Mouse (Mus musculus) CH12.LX (cell line): ENCODE measurements around the gene Ube2c. TPM values are rescaled to one million over a fixed set of nuclear protein-coding genes. Genes with fewer than 3 reads are reported as not detected.

Experiments used
- DNase-seq: peaks from one replicate; pipeline ENCODE4 v3.0.0-alpha.2; 2013; ENCODE audit errors: extremely low read depth
- H3K27ac ChIP-seq: 2 replicates; pipeline ENCODE4 v1.5.1; 2012; ENCODE audit warnings: low read depth, mild to moderate bottlenecking, control low read depth, moderate library complexity; ENCODE audit not compliant: insufficient read depth
- H3K27me3 ChIP-seq: replicated peaks from 2 replicates; pipeline ENCODE3; 2012; ENCODE audit warnings: inconsistent platforms
- H3K36me3 ChIP-seq, 2 experiments: replicated peaks in 1 of 2; 2 replicates each; pipeline versions ENCODE3 to v1.6.1; 2012; ENCODE audit warnings: inconsistent platforms in 1 of 2, low read length in 1 of 2, mild to moderate bottlenecking in 1 of 2, mixed read lengths in 1 of 2, moderate library complexity in 1 of 2; ENCODE audit not compliant: control insufficient read depth in 1 of 2, insufficient read depth in 1 of 2
- H3K4me1 ChIP-seq, 2 experiments: 2 replicates each; pipeline ENCODE4 v1.6.1; 2012; ENCODE audit warnings: inconsistent platforms in 1 of 2, moderate library complexity in 1 of 2; ENCODE audit not compliant: insufficient read depth in 2 of 2, control insufficient read depth in 1 of 2
- H3K4me2 ChIP-seq: 2 replicates; pipeline ENCODE4 v1.6.1; 2012; ENCODE audit warnings: low read depth, mild to moderate bottlenecking, control low read depth; ENCODE audit not compliant: poor library complexity, insufficient read depth, severe bottlenecking
- H3K4me3 ChIP-seq, 3 experiments: fragments of 150-350 bp in 1 of 3; sonication (generic) in 1 of 3; replicated peaks in 1 of 3; 2 replicates each; pipeline versions ENCODE3 to v1.5.1; 2011 to 2012; ENCODE audit warnings: low read depth in 2 of 3, low read length in 2 of 3, mild to moderate bottlenecking in 2 of 3, moderate library complexity in 2 of 3, control low read depth in 1 of 3, improper control_type of control experiment in 1 of 3, inconsistent platforms in 1 of 3, mixed read lengths in 1 of 3; ENCODE audit not compliant: poor library complexity in 1 of 3
- H3K79me2 ChIP-seq: replicated peaks from 2 replicates; pipeline ENCODE4 v1.6.1; 2012; ENCODE audit warnings: mild to moderate bottlenecking, moderate library complexity; ENCODE audit not compliant: control insufficient read depth, poor library complexity, insufficient read depth, severe bottlenecking; ENCODE audit errors: extremely low read depth
- H3K9ac ChIP-seq: 2 replicates; pipeline ENCODE4 v1.6.1; 2012; ENCODE audit warnings: low read depth, mild to moderate bottlenecking, control low read depth, moderate library complexity; ENCODE audit not compliant: insufficient read depth
- H3K9me3 ChIP-seq: replicated peaks from 2 replicates; pipeline ENCODE3; 2012; ENCODE audit warnings: low read length, inconsistent platforms, mixed read lengths
- CHD1 ChIP-seq: IDR thresholded peaks from 2 replicates; pipeline ENCODE4 v1.6.1; 2012; ENCODE audit warnings: low read depth, low read length, improper control_type of control experiment, inconsistent platforms
- CHD2 ChIP-seq: IDR thresholded peaks from 2 replicates; pipeline ENCODE4 v1.6.1; 2011; ENCODE audit warnings: low read length, improper control_type of control experiment
- E2F4 ChIP-seq: IDR thresholded peaks from 2 replicates; pipeline ENCODE4 v1.6.1; 2011; ENCODE audit warnings: low read depth, low read length, improper control_type of control experiment; ENCODE audit not compliant: insufficient replicate concordance
- EP300 ChIP-seq: IDR thresholded peaks from 2 replicates; pipeline ENCODE4 v1.6.1; 2011; ENCODE audit warnings: low read length, improper control_type of control experiment
- GABPA ChIP-seq: IDR thresholded peaks from 2 replicates; pipeline ENCODE4 v1.6.1; 2012; ENCODE audit warnings: low read depth, low read length, improper control_type of control experiment, inconsistent platforms; ENCODE audit not compliant: insufficient replicate concordance
- IRF4 ChIP-seq: IDR thresholded peaks from 2 replicates; pipeline ENCODE4 v1.6.1; 2014; ENCODE audit warnings: low read depth, mild to moderate bottlenecking, inconsistent platforms, low read length, improper control_type of control experiment
- JUN ChIP-seq: IDR thresholded peaks from 2 replicates; pipeline ENCODE4 v1.6.1; 2011; ENCODE audit warnings: low read depth, mild to moderate bottlenecking, low read length, improper control_type of control experiment, moderate library complexity; ENCODE audit not compliant: insufficient read depth
- KAT2A ChIP-seq: IDR thresholded peaks from 2 replicates; pipeline ENCODE4 v1.6.1; 2012; ENCODE audit warnings: low read length, improper control_type of control experiment, inconsistent platforms; ENCODE audit not compliant: insufficient replicate concordance
- MAFK ChIP-seq: IDR thresholded peaks from 2 replicates; pipeline ENCODE4 v1.6.1; 2011; ENCODE audit warnings: low read length, improper control_type of control experiment; ENCODE audit not compliant: insufficient replicate concordance
- MAX ChIP-seq: IDR thresholded peaks from 2 replicates; pipeline ENCODE4 v1.6.1; 2011; ENCODE audit warnings: low read length, improper control_type of control experiment
- MEF2A ChIP-seq: IDR thresholded peaks from 2 replicates; pipeline ENCODE4 v1.6.1; 2014; ENCODE audit warnings: low read depth, mild to moderate bottlenecking, inconsistent platforms, low read length, improper control_type of control experiment, borderline replicate concordance
- MYC ChIP-seq: IDR thresholded peaks from 2 replicates; pipeline ENCODE4 v1.6.1; 2011; ENCODE audit warnings: low read depth, mild to moderate bottlenecking, improper control_type of control experiment, low read length
- NELFE ChIP-seq: IDR thresholded peaks from 2 replicates; pipeline ENCODE4 v1.6.1; 2011; ENCODE audit warnings: low read depth, low read length, improper control_type of control experiment
- PAX5 ChIP-seq: IDR thresholded peaks from 2 replicates; pipeline ENCODE4 v1.6.1; 2012; ENCODE audit warnings: low read length, inconsistent platforms, mixed read lengths
- RCOR1 ChIP-seq: conservative IDR thresholded peaks from 2 replicates; pipeline ENCODE4 v1.6.1; 2012; ENCODE audit warnings: low read depth, mild to moderate bottlenecking, inconsistent platforms, low read length, improper control_type of control experiment
- TBP ChIP-seq: conservative IDR thresholded peaks from 2 replicates; pipeline ENCODE4 v1.6.1; 2011; ENCODE audit warnings: low read depth, low read length, improper control_type of control experiment
- ZC3H11A ChIP-seq: IDR thresholded peaks from 2 replicates; pipeline ENCODE4 v1.6.1; 2012; ENCODE audit warnings: low read depth, mild to moderate bottlenecking, inconsistent platforms, low read length, improper control_type of control experiment
- ZNF384 ChIP-seq: IDR thresholded peaks from 2 replicates; pipeline ENCODE4 v1.6.1; 2012; ENCODE audit warnings: low read depth, low read length, improper control_type of control experiment, inconsistent platforms
- dilution Hi-C: fragments of 300-500 bp; cut with MboI; formaldehyde crosslinking; loops from 2 replicates; pipeline ENCODE4 v1.14.3; 2020; ENCODE audit warnings: low sequenced_read_pairs; ENCODE audit not compliant: extremely low pct_unique_long_range_greater_than_20kb, extremely low pct_ligation_motif_present
- in situ Hi-C: fragments of 300-500 bp; cut with MboI; formaldehyde crosslinking; loops from 3 replicates; pipeline ENCODE4 v1.14.3; 2019; ENCODE audit warnings: low sequenced_read_pairs, low pct_ligation_motif_present, low pct_unique_long_range_greater_than_20kb, mixed read lengths
- polyA plus RNA-seq: library from polyadenylated mRNA; unstranded; fragments of >175 nt; gene quantifications from 2 replicates; pipeline ENCODE4 v1.2.1, GENCODE M21; 2012; ENCODE audit warnings: low read depth; ENCODE audit not compliant: insufficient read length
- total RNA-seq, 2 experiments: library from RNA; depleted of rRNA; stranded (reverse); fragments of 300-350 nt in 1 of 2; fragments of >200 nt in 1 of 2; gene quantifications; 2 replicates each; pipeline ENCODE4 v1.2.3; 2012 to 2014

The Ube2c gene
- total and polyA plus RNA-seq, 3 experiments = 103 to 226 (median 126) TPM

DNA sequence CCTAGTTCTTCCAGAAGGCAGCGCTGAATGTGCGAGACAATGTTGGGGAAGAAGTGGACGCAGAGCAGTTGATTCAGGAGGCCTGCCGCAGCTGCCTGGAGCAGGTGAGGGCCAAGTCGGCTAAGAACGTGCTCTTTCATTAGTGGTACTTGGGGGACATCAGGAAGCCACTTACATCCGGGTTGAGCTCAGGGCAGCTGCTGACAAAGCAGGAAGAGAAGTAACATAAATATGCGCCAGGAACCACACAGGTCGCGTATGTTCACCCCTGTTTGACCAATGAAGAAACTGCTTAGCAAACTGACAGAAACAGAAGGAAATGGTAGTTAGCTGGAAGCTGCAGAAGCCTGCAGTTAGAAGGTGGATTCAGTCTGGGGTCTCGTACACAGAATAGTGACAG, 15.6 kb upstream of the Ube2c start:
- H3K4me1 ChIP-seq = no peaks in the 10 kb centered on the region
- no peaks in the 10 kb centered on the region for H3K9me3 ChIP-seq
- peaks cover 68 to 96% of the 10 kb centered on the region in 2 experiments for H3K36me3 ChIP-seq
- no peak for DNase-seq
- TF ChIP-seq EP300 (no peak), CHD2 (no peak)
- no peak overlapping the region for H3K9ac ChIP-seq
- H3K79me2 ChIP-seq = 0 out of 2 replicates have a peak, but pooled peaks cover 3% of the 10 kb centered on the region
- no peak overlapping the region for H3K27ac ChIP-seq
- H3K4me2 ChIP-seq = no peak overlapping the region
- in situ Hi-C loops = no loop called here
- H3K4me3 ChIP-seq = no peak overlapping the region
- H3K27me3 ChIP-seq = no peaks in the 10 kb centered on the region
- dilution Hi-C loops = no loop called here

DNA sequence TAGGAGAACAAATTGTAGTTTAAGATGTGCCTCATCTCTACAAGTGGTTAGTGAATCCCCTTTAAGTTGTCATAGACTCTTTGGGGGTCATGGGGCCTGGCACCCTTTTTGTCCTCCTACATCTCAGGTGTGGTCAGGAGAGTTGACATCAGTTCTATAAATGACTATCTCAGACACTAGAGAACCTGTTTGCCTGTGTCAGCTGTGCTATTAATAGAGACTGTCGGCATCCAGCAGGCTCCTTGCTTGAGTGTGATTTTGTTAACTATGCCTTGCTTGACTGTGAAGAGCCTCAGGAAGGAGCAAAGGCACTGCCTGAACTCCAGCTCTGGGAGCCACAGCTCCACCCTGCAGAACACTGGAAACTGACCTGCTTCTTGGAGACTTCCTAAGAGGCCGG, 14.9 kb upstream of the Ube2c start:
- Histone ChIP-seq H3K27me3 (no peaks in the 10 kb centered on the region), H3K9me3 (no peaks in the 10 kb centered on the region), H3K9ac (no peak overlapping the region), H3K4me3 (no peak overlapping the region), H3K27ac (no peak overlapping the region), H3K36me3 (peaks cover 74 to 97% of the 10 kb centered on the region in 2 experiments), H3K4me1 (no peaks in the 10 kb centered on the region), H3K79me2 (0 out of 2 replicates have a peak, but pooled peaks cover 3% of the 10 kb centered on the region), H3K4me2 (no peak overlapping the region)
- dilution Hi-C loops (no loop called here), in situ Hi-C loops (no loop called here)
- DNase-seq = no peak
- TF ChIP-seq MYC (no peak), ZC3H11A (no peak), PAX5 (no peak), IRF4 (no peak), CHD2 (no peak), GABPA (no peak), TBP (no peak), CHD1 (no peak), ZNF384 (no peak), NELFE (no peak), JUN (no peak), MAFK (no peak), MEF2A (no peak), RCOR1 (no peak), MAX (no peak), KAT2A (no peak), E2F4 (no peak)
